Mouse (Mus musculus) kidney, embryonic 14.5 days (tissue): ENCODE measurements around the gene Rrm1. TPM values are rescaled to one million over a fixed set of nuclear protein-coding genes. Genes with fewer than 3 reads are reported as not detected.
A peak's percentile ranks its signal among the peaks of the same experiment; 100 is the strongest.
"Not testable (repeated sequence)": the region's sequence is repeated elsewhere in the genome, so short reads cannot be mapped to it uniquely, and the experiment has no call there.

Source experiments
- ATAC-seq: fragments of 200-750 bp; cut with Nextera tagmentation; 2 replicates; pipeline ENCODE4 v1.8.0; 2017; ENCODE audit warnings: moderate number of reproducible peaks, mild to moderate bottlenecking, moderate TSS enrichment, moderate library complexity; ENCODE audit not compliant: low FRiP score, low TSS enrichment
- H3K27ac ChIP-seq: fragments of 300-500 bp; sonication (generic); 2 replicates; pipeline ENCODE4 v1.5.1; 2014; ENCODE audit warnings: low read depth, mild to moderate bottlenecking, low read length, moderate library complexity, mixed read lengths
- H3K27me3 ChIP-seq: fragments of 300-500 bp; sonication (generic); 2 replicates; pipeline ENCODE4 v1.6.1; 2014; ENCODE audit warnings: mild to moderate bottlenecking, low read length; ENCODE audit not compliant: control insufficient read depth, insufficient read depth
- H3K36me3 ChIP-seq: fragments of 300-500 bp; sonication (generic); 2 replicates; pipeline ENCODE4 v1.6.1; 2014; ENCODE audit warnings: low read length, mixed read lengths; ENCODE audit not compliant: control insufficient read depth, insufficient read depth
- H3K4me1 ChIP-seq: fragments of 300-500 bp; sonication (generic); 2 replicates; pipeline ENCODE4 v1.6.1; 2014; ENCODE audit warnings: low read length, mixed read lengths; ENCODE audit not compliant: control insufficient read depth, insufficient read depth
- H3K4me2 ChIP-seq: fragments of 300-500 bp; sonication (generic); replicated peaks from 2 replicates; pipeline ENCODE4 v1.6.1; 2014; ENCODE audit warnings: low read depth, mild to moderate bottlenecking, low read length
- H3K4me3 ChIP-seq: fragments of 300-500 bp; sonication (generic); 2 replicates; pipeline ENCODE4 v1.5.1; 2014; ENCODE audit warnings: mild to moderate bottlenecking, low read length
- H3K9ac ChIP-seq: fragments of 300-500 bp; sonication (generic); 2 replicates; pipeline ENCODE4 v1.6.1; 2014; ENCODE audit warnings: low read depth, mild to moderate bottlenecking, low read length, moderate library complexity
- H3K9me3 ChIP-seq: fragments of 300-500 bp; sonication (generic); 2 replicates; pipeline ENCODE4 v1.6.1; 2016; ENCODE audit warnings: low read length; ENCODE audit not compliant: control insufficient read depth
- WGBS: fragments of 180-500 bp; shearing (Covaris S2); extraction: QIAGEN DNeasy Blood & Tissue Kit; methylation state at CpG from one replicate; pipeline ENCODE4 v1.1.7; 2014; 5-methylcytosine and 5-hydroxymethylcytosine counted together
- polyA plus RNA-seq: library from polyadenylated mRNA; unstranded; fragments of >200 nt; fragmentation: Nextera tagmentation; extraction: Ambion mirVana; gene quantifications from 2 replicates; pipeline ENCODE4 v1.2.1, GENCODE M21; 2014

Rrm1 gene
- polyA plus RNA-seq: 159 and 198 TPM in 2 replicates

GRCm38 (mm10) chr7:102441657-102442391 lies at the start of gene Rrm1:
Gene Rrm1 (plus strand): TSS chr7:102441695.
- H3K36me3 ChIP-seq: peaks cover 27% of the 10 kb centered on the region
- peak within 1 kb of the TSS; percentile 90 for H3K9ac ChIP-seq
- peaks cover 6% of the 10 kb centered on the region; the same call in 1 of the 2 replicates for H3K4me1 ChIP-seq
- under 1% methylated on average over 54 of the region's 56 CpGs for WGBS
- peak within 1 kb of the TSS; percentile 81 for H3K4me3 ChIP-seq
- peak within 1 kb of the TSS; percentile 64 for H3K4me2 ChIP-seq
- no peaks in the 10 kb centered on the region for H3K9me3 ChIP-seq
- H3K27ac ChIP-seq: peak within 1 kb of the TSS; percentile 91
- ATAC-seq: peak; percentile 99
- no peaks in the 10 kb centered on the region for H3K27me3 ChIP-seq

DNA sequence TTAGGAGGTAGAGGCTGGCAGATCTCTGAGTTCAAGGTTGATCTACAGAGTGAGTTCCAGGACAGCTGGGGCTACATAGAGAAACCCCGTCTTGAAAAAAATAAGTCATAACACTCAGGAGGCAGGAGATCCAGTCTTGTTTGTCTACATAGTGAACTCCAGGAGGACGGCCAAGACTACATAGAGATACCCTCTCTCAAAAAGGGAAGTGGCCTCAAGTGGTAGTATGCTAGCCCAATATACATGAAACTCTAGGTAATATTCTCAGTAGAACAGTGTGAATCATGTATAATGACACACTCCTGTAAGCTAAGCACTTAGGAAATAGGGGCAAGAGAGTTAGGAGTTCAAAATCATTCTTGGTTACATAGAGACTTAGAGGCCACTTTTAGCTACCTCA lies 47.6 kb upstream of the Rrm1 start:
- Histone ChIP-seq H3K4me1 (no peaks in the 10 kb centered on the region), H3K4me3 (no peak overlapping the region), H3K9ac (no peak overlapping the region), H3K4me2 (no peak overlapping the region), H3K27me3 (no peaks in the 10 kb centered on the region), H3K27ac (no peak overlapping the region), H3K9me3 (no peaks in the 10 kb centered on the region), H3K36me3 (no peaks in the 10 kb centered on the region)
- ATAC-seq: no peak
- 84% methylated on average over 2 of the region's 2 CpGs for WGBS

GRCm38 (mm10) chr7:102395894-102396293 lies 45.6 kb upstream of the Rrm1 start:
- Histone ChIP-seq H3K4me2 (no peak overlapping the region), H3K27me3 (no peaks in the 10 kb centered on the region), H3K9ac (no peak overlapping the region), H3K27ac (no peak overlapping the region), H3K4me3 (no peak overlapping the region), H3K9me3 (no peaks in the 10 kb centered on the region), H3K36me3 (no peaks in the 10 kb centered on the region), H3K4me1 (no peaks in the 10 kb centered on the region)
- WGBS: 85% methylated on average over 7 of the region's 7 CpGs
- ATAC-seq: no peak

GRCm38 (mm10) chr7:102396331-102396730 lies 45.2 kb upstream of the Rrm1 start:
- no peak overlapping the region for H3K4me2 ChIP-seq

GRCm38 (mm10) chr7:102399180-102399731 lies 42.2 kb upstream of the Rrm1 start:
- no peak for ATAC-seq
- Histone ChIP-seq H3K4me1 (no peaks in the 10 kb centered on the region), H3K27me3 (no peaks in the 10 kb centered on the region), H3K9me3 (no peaks in the 10 kb centered on the region), H3K27ac (no peak overlapping the region), H3K4me2 (no peak overlapping the region), H3K9ac (no peak overlapping the region), H3K36me3 (no peaks in the 10 kb centered on the region), H3K4me3 (no peak overlapping the region)
- 80% methylated on average over 3 of the region's 3 CpGs for WGBS

More at GRCm38 (mm10) chr7:102396331-102396730, 45.2 kb upstream of the Rrm1 start:
- WGBS: 89% methylated on average over 3 of the region's 3 CpGs
- Histone ChIP-seq H3K9ac (no peak overlapping the region), H3K4me3 (no peak overlapping the region), H3K9me3 (no peaks in the 10 kb centered on the region), H3K4me1 (no peaks in the 10 kb centered on the region), H3K27me3 (no peaks in the 10 kb centered on the region), H3K36me3 (no peaks in the 10 kb centered on the region), H3K27ac (no peak overlapping the region)
- ATAC-seq: no peak

DNA sequence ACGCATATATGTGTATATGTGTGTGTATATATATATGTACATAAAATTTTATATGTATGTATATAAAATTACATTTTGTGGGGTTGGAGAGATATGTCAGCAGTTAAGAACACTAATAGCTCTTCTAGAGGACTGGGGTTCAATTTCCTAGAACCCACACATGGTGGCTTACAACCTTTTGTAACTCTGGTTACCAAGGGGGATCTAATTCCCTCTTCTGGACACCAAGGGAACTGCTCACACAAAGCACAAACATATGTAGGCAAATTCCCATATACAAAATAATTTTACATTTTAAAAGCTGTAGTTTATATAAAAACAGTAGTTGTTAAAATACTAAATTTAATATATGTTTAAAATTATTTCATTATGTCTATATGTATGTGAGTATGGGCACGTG lies 37.4 kb upstream of the Rrm1 start:
- no peak for ATAC-seq
- H3K4me1 ChIP-seq: no peaks in the 10 kb centered on the region
- H3K4me2 ChIP-seq: no peak overlapping the region
- WGBS: 95% methylated on average over 2 of the region's 2 CpGs
- no peaks in the 10 kb centered on the region for H3K27me3 ChIP-seq
- H3K36me3 ChIP-seq: no peaks in the 10 kb centered on the region
- H3K27ac ChIP-seq: no peak overlapping the region
- no peak overlapping the region for H3K9ac ChIP-seq
- H3K9me3 ChIP-seq: no peaks in the 10 kb centered on the region
- H3K4me3 ChIP-seq: no peak overlapping the region

DNA sequence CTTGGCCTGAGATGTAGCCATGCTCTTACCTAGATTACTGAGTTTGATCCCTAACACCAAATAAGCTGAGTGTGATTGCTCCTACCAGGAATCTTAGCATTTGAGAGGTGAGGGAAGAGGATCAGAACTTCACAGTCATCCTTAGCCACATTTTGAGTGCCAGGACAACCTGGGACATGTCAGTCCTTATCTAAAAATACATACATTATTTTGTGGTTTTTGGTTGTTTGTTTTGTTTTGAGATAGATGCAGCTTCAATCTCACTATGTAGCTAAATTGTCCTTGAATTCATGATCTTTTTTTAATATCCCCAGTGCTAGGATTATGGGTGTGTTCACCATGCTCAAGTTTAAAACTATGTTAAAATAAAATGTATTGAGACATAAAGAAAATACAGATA lies 34.1 kb upstream of the Rrm1 start:
- Histone ChIP-seq H3K4me2 (no peak overlapping the region), H3K4me3 (no peak overlapping the region), H3K9me3 (no peaks in the 10 kb centered on the region), H3K9ac (no peak overlapping the region), H3K36me3 (no peaks in the 10 kb centered on the region), H3K27ac (no peak overlapping the region), H3K4me1 (no peaks in the 10 kb centered on the region), H3K27me3 (no peaks in the 10 kb centered on the region)
- no peak for ATAC-seq

DNA sequence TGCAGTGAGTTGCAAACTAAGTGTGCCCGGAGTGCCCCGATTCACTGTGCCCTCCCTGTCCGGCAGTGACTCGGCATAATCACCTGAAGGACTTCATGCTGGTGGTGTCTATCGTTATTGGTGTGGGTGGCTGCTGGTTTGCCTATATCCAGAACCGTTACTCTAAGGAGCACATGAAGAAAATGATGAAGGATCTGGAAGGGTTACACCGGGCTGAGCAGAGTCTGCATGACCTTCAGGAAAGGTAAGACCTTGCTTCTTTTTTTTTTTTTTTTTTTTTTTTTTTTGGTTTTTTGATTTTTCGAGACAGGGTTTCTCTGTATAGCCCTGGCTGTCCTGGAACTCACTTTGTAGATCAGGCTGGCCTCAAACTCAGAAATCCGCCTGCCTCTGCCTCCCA lies 26.2 kb upstream of the Rrm1 start:
- not testable (repeated sequence) for H3K4me1 ChIP-seq, ATAC-seq, H3K4me3 ChIP-seq, H3K9me3 ChIP-seq, H3K4me2 ChIP-seq, H3K9ac ChIP-seq, H3K36me3 ChIP-seq, H3K27ac ChIP-seq, H3K27me3 ChIP-seq
- 92% methylated on average over 9 of the region's 9 CpGs for WGBS

DNA sequence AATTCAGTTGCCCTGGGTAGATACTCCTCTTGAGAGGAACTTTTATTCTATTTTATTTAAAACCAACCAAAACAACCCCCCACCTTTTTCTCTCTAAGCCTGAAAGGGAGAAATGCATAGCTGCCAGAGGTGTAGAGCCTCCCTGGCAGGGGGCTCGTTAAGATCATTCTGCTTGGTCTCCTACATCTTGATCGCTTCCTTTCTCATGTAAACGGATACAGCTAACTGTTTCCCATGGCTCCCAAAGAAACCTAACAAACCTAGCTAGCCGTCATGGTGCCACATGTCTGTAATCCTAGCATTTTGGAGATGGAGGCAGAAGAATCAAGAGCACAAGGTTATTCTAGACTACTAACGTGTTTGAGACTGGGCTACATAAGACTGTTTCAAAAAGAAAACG lies 25.7 kb upstream of the Rrm1 start:
- H3K4me2 ChIP-seq: no peak overlapping the region
- 56% methylated on average over 6 of the region's 6 CpGs for WGBS
- no peak overlapping the region for H3K27ac ChIP-seq
- no peak overlapping the region for H3K4me3 ChIP-seq
- no peaks in the 10 kb centered on the region for H3K27me3 ChIP-seq
- ATAC-seq: no peak
- H3K4me1 ChIP-seq: no peaks in the 10 kb centered on the region
- H3K36me3 ChIP-seq: no peaks in the 10 kb centered on the region
- no peak overlapping the region for H3K9ac ChIP-seq
- no peaks in the 10 kb centered on the region for H3K9me3 ChIP-seq
